Mouse (Mus musculus) yolk sac, embryonic 10.5 days (tissue): ENCODE measurements at regions not wholly inside any gene's neighbourhood (a gene's known extent, or its start where the extent isn't known, plus 50 kb on each side); places are given as distances from the start of the nearest gene placed in this dataset.

ENCODE experiments used
- DNase-seq: peaks from one replicate; pipeline ENCODE4 v3.0.0-alpha.2; 2017; ENCODE audit warnings: low spot score

- no peak for DNase-seq
These were observed 104.8 kb upstream of the Gm12830 start for GRCm38 (mm10) chr4:114716703-114717102.

DNA sequence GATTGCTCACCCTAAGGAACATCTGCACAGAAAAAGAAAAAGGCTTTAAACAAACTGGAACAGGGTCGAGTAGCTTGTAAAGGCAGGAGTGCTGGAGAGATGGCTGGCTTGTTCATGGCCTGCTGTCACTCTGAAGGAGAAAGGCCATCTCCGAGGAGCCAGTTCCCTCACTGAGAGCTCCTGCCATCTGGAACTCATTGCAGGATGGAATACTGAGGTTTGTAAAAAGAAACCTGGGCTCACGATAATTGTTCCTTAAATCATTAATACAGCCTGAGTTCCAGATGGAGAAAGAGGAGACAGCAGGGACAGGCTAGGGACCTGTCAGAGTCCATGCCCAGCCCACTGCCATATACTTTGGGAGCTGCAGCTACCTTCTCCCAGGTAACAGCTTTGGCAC, 100.8 kb upstream of the Gm12830 start:
- DNase-seq = no peak

DNA sequence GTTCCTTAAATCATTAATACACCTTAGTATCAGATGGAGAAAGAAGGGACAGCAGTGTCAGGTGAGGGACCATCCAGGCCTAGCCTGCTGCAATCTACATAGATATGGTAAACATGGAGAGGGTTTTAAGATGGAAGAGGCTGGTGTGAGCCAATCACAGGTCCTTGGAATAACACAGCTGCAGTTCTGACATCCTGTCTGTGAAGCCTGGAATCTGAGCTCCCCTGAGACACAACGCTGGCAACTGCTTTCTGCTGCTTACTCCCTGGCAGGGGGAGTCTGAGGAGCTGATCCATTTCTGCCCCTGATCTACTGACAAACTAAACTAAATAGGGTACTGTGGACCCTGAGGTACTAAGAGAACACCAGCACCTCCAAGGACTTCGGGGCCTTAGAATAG, 100.1 kb upstream of the Gm12830 start:
- DNase-seq = no peak

- DNase-seq = no peak
These were observed 93.1 kb upstream of the Gm12830 start for GRCm38 (mm10) chr4:114728235-114729000.

GRCm38 (mm10) chr4:114733256-114734004, 88.1 kb upstream of the Gm12830 start:
- DNase-seq = no peak

DNA sequence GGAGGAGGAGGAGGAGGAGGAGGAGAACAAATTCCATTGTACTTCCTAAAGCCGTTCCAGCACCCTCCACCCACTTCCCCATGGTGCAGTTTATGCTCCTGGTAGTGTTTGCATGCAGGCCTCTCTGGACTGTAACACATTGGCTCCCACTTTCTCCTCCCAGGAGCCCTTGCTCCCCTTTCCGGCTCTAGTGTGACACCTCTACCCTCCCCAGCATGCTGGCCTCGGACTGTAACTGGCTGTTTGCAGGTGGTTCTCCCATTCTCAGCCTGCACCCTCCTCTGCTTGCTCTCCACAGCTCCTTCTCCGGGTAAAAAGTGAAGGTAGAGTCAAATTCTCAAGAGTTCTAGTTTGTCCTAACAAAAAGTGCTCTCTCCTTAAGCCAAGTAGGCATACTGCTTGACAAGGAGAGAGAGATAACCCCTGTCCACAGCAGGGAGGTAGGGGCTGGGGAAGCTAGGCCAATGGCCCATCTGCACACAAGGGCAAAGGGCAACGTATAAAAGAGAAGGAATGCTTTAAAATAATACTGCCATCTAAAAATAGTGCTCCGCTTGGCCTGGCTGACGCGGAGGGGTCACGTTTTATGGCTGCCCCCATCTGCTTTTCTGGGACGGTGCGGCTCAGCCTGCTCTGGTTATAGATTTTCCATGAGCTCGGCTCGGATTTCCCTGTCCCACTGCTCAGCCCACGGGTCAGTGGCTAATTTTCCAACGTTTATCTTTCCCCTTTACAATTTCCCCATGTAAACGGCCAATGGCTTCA, 82.4 kb upstream of the Gm12830 start:
- peak; percentile 72 for DNase-seq

- no peak for DNase-seq
These were observed 73.4 kb upstream of the Gm12830 start for GRCm38 (mm10) chr4:114748131-114748530.

DNA sequence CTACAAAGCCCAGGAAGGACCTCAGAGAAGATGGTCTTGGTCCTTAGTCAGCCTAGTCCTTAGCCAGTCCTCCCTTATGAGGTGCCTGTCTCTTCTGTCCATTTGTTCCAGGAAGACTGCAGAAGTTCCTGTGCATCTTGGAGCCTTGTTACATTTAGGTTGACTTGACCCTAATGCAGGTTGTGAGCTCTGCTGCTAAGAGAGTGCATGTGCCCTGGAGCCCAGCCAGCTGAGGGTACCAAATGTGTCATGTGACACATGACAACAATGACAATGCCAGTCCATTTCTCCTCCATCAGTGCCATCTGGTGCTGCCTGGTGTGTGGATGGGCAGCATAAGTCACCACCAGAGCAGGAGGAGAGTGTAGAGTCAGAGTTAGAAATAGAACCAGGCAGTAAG, 61.7 kb upstream of the Gm12830 start:
- DNase-seq = no peak

DNA sequence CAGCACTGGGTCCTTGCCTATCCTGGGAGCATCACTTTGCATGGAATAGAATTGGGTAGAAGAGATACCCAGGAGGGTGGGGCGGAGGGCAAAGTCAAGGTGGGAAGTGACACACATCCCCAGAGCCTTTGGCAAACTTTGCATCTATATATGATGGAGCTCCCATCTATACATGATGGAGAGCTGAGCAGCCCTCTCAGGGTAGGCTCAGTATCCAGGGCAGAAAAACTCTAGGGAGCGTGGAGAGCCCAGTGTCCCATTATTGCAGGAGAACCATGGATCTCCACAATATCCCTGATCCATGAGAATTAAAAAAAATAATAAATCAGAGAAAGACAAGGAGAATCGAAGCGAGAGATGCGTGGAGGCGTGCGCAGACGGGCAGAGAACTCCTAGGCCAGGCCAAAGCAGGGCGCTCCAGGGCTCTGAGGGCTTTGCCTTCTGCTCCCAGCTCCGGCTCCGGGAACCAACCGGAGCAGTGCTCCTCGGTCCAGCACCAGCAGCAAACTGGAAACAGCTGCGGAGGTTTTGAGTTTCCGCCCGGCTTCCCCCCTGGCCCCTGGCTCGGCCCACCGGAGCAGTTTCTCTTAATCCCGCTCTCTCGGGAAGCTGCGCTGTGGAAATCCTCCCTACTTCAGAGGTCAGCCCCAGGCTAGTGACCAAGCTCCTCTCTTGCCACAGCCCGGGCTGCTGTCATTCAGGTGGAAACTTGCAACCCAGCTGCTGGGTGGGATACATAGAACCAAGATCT, 54.7 kb upstream of the Gm12830 start:
- no peak for DNase-seq
